Mouse (Mus musculus): ENCODE measurements at regions not wholly inside any gene's neighbourhood (a gene's known extent, or its start where the extent isn't known, plus 50 kb on each side); places are given as distances from the start of the nearest gene placed in this dataset.

- no peak for DNase-seq
Measured at GRCm38 (mm10) chr2:117731253-117731652, 380.4 kb upstream of the Thbs1 start.

- DNase-seq = no peak
Measured at GRCm38 (mm10) chr2:117742413-117742812, 369.3 kb upstream of the Thbs1 start.

- no peak for DNase-seq
Measured at GRCm38 (mm10) chr2:117743901-117744300, 367.8 kb upstream of the Thbs1 start.

GRCm38 (mm10) chr2:117745767-117746166, 365.9 kb upstream of the Thbs1 start:
- no peak for DNase-seq

- no peak for DNase-seq
Measured at GRCm38 (mm10) chr2:117747136-117747535, 364.5 kb upstream of the Thbs1 start.

- no peak for DNase-seq
Measured at GRCm38 (mm10) chr2:117748892-117749291, 362.8 kb upstream of the Thbs1 start.

- no peak for DNase-seq
Measured at GRCm38 (mm10) chr2:117759491-117760013, 352.1 kb upstream of the Thbs1 start.

- no peak for DNase-seq
Measured at GRCm38 (mm10) chr2:117763631-117764030, 348.0 kb upstream of the Thbs1 start.

GRCm38 (mm10) chr2:117765572-117765971, 346.1 kb upstream of the Thbs1 start:
- no peak for DNase-seq

- DNase-seq = no peak
Measured at GRCm38 (mm10) chr2:117766450-117766849, 345.2 kb upstream of the Thbs1 start.

- DNase-seq = no peak
Measured at GRCm38 (mm10) chr2:117769402-117770114, 342.1 kb upstream of the Thbs1 start.

GRCm38 (mm10) chr2:117770115-117770485, 341.6 kb upstream of the Thbs1 start:
- no peak for DNase-seq

GRCm38 (mm10) chr2:117780287-117780686, 331.4 kb upstream of the Thbs1 start:
- DNase-seq = no peak

- DNase-seq = no peak
Measured at GRCm38 (mm10) chr2:117780816-117781215, 330.9 kb upstream of the Thbs1 start.

- DNase-seq = no peak
Measured at GRCm38 (mm10) chr2:117787321-117787720, 324.4 kb upstream of the Thbs1 start.

- DNase-seq = peak; percentile 34
Measured at GRCm38 (mm10) chr2:117794285-117794684, 317.4 kb upstream of the Thbs1 start.

- no peak for DNase-seq
Measured at GRCm38 (mm10) chr2:117801946-117802600, 309.6 kb upstream of the Thbs1 start.

GRCm38 (mm10) chr2:117802686-117803085, 309.0 kb upstream of the Thbs1 start:
- DNase-seq = no peak

GRCm38 (mm10) chr2:117804686-117805085, 307.0 kb upstream of the Thbs1 start:
- DNase-seq = no peak

GRCm38 (mm10) chr2:117807121-117807520, 304.6 kb upstream of the Thbs1 start:
- no peak for DNase-seq

- no peak for DNase-seq
Measured at GRCm38 (mm10) chr2:117811506-117811905, 300.2 kb upstream of the Thbs1 start.

GRCm38 (mm10) chr2:117811931-117812330, 299.7 kb upstream of the Thbs1 start:
- no peak for DNase-seq

- no peak for DNase-seq
Measured at GRCm38 (mm10) chr2:117819701-117820225, 291.9 kb upstream of the Thbs1 start.

GRCm38 (mm10) chr2:117820708-117821107, 291.0 kb upstream of the Thbs1 start:
- no peak for DNase-seq
